Mouse (Mus musculus): Measurements from ENCODE around the gene Adcy6. TPM values are rescaled to one million over a fixed set of nuclear protein-coding genes. Genes with fewer than 3 reads are reported as not detected.

Gene Adcy6
- polyA plus RNA-seq, 1 experiment from 2014 or later: 19.8 TPM

- peak overlapping the region; percentile 44 for H3K27ac ChIP-seq (ENCODE audit: low read depth)
- DNase-seq (ENCODE audit: low spot score) (peak; percentile 83), ATAC-seq (replicated peaks; ENCODE audit: low FRiP score, low TSS enrichment, low read depth) (peak; percentile 71)
- no peaks in the 10 kb centered on the region for H3K36me3 ChIP-seq (ENCODE audit: control insufficient read depth, insufficient read depth, low read length)
- H3K4me1 ChIP-seq (replicated peaks; ENCODE audit: control insufficient read depth, insufficient read depth, low read length): peaks cover 52% of the 10 kb centered on the region
- no peaks in the 10 kb centered on the region for H3K9me3 ChIP-seq (ENCODE audit: control insufficient read depth, low read length)
- WGBS: 1% methylated on average over 23 of the region's 25 CpGs
- peak overlapping the region; percentile 55 for H3K9ac ChIP-seq (ENCODE audit: low read length)
- H3K4me3 ChIP-seq (ENCODE audit: low read depth, low read length): peak overlapping the region; percentile 76
- H3K27me3 ChIP-seq (replicated peaks; ENCODE audit: control insufficient read depth, insufficient read depth, low read length): peaks cover 6% of the 10 kb centered on the region; the same call in 1 of the 2 replicates
- H3K4me2 ChIP-seq (ENCODE audit: low read length): peak overlapping the region; percentile 91
Measured at GRCm38 (mm10) chr15:98632107-98632744, 22.4 kb upstream of the Adcy6 start.

GRCm38 (mm10) chr15:98631493-98631892 lies 21.6 kb upstream of the Adcy6 start:
- Histone ChIP-seq H3K9ac (ENCODE audit: low read length) (peak overlapping the region; percentile 13; the same call in 1 of the 2 replicates), H3K4me2 (ENCODE audit: low read length) (peak overlapping the region; percentile 91), H3K4me3 (ENCODE audit: low read depth, low read length) (peak overlapping the region; percentile 76), H3K36me3 (ENCODE audit: control insufficient read depth, insufficient read depth, low read length) (no peaks in the 10 kb centered on the region), H3K9me3 (ENCODE audit: control insufficient read depth, low read length) (no peaks in the 10 kb centered on the region), H3K4me1 (replicated peaks; ENCODE audit: control insufficient read depth, insufficient read depth, low read length) (peaks cover 47% of the 10 kb centered on the region), H3K27ac (ENCODE audit: low read depth) (peak overlapping the region; percentile 44), H3K27me3 (replicated peaks; ENCODE audit: control insufficient read depth, insufficient read depth, low read length) (peaks cover 6% of the 10 kb centered on the region; the same call in 1 of the 2 replicates)
- ATAC-seq (replicated peaks; ENCODE audit: low FRiP score, low TSS enrichment, low read depth) (peak; percentile 25), DNase-seq (ENCODE audit: low spot score) (peak; percentile 93)
- WGBS: 1% methylated on average over 18 of the region's 18 CpGs

- Histone ChIP-seq H3K27ac (ENCODE audit: low read depth) (peak within 1 kb of the TSS; percentile 44), H3K36me3 (ENCODE audit: control insufficient read depth, insufficient read depth, low read length) (no peaks in the 10 kb centered on the region), H3K9me3 (ENCODE audit: control insufficient read depth, low read length) (no peaks in the 10 kb centered on the region), H3K4me1 (replicated peaks; ENCODE audit: control insufficient read depth, insufficient read depth, low read length) (peaks cover 37% of the 10 kb centered on the region), H3K4me2 (ENCODE audit: low read length) (peak within 1 kb of the TSS; percentile 91), H3K4me3 (ENCODE audit: low read depth, low read length) (peak within 1 kb of the TSS; percentile 76), H3K27me3 (replicated peaks; ENCODE audit: control insufficient read depth, insufficient read depth, low read length) (peaks cover 6% of the 10 kb centered on the region; the same call in 1 of the 2 replicates), H3K9ac (ENCODE audit: low read length) (peak within 1 kb of the TSS; percentile 13; the same call in 1 of the 2 replicates)
- ATAC-seq (replicated peaks; ENCODE audit: low FRiP score, low TSS enrichment, low read depth): no peak
- DNase-seq (ENCODE audit: low spot score): no peak
- WGBS: 40% methylated on average over 4 of the region's 4 CpGs
Measured at GRCm38 (mm10) chr15:98630540-98630939, 20.7 kb upstream of the Adcy6 start, which contains the start of gene Cacnb3. Gene Cacnb3, plus strand, starts transcription at chr15:98630840.

DNA sequence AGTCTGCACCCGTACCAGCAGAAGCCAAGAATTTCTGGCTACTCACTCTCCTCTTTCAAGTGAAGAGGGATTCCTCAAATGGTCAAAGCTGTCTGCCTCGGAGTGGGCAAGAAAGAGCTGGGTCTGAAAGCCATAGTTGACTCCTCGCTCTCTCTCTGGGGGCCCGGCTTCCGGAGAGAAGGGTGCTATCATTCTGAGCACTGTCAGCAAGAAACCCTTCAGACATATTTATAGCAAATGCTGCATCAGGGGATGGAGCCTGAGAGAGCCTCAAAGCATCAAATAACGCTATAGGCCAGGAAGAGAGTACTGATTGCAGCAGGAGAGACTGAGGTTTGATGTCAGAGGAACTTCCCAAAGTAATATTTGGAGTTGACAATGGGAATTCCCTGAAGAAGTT lies 19.6 kb upstream of the Adcy6 start:
- DNase-seq (ENCODE audit: low spot score): no peak
- Histone ChIP-seq H3K36me3 (ENCODE audit: control insufficient read depth, insufficient read depth, low read length) (no peaks in the 10 kb centered on the region), H3K9ac (ENCODE audit: low read length) (no peak overlapping the region), H3K4me3 (ENCODE audit: low read depth, low read length) (no peak overlapping the region), H3K9me3 (ENCODE audit: control insufficient read depth, low read length) (no peaks in the 10 kb centered on the region), H3K27me3 (replicated peaks; ENCODE audit: control insufficient read depth, insufficient read depth, low read length) (peaks cover 6% of the 10 kb centered on the region; the same call in 1 of the 2 replicates), H3K4me1 (replicated peaks; ENCODE audit: control insufficient read depth, insufficient read depth, low read length) (peaks cover 33% of the 10 kb centered on the region), H3K4me2 (ENCODE audit: low read length) (no peak overlapping the region), H3K27ac (ENCODE audit: low read depth) (no peak overlapping the region)
- no peak for ATAC-seq (replicated peaks; ENCODE audit: low FRiP score, low TSS enrichment, low read depth)
- 41% methylated on average over 6 of the region's 6 CpGs for WGBS

DNA sequence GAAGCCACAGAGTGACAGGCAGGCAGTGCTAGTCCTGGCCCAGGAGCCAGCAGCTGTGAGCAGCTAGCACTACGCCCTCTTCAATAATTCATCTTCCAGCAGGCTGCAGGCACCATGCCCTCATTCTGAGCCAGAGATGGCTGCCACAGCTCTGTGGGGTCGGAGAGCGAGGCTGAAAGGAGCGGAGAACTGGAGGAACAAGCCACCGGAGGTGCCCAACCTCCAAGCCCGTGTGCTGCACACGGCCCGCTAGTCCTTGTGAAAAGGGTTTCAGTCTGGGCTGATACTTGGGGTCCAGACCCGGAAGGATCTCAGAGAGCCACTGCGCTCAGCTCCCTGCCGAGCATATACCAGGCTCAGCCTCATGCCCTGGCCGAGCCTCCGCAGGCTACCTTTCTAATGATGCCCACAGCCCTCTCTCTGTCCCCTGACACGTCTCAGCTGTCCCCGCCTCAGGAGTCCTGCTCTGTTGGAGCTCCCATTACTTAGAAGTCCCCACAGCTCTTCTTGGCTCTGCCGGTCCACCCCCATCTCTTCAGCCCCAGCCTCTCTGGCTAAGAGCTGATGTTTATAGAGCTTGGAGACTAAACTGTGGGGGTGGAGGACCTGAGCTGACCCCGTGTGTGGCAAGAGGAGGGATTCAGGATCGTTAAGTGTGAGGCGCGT lies 18.8 kb upstream of the Adcy6 start:
- H3K36me3 ChIP-seq (ENCODE audit: control insufficient read depth, insufficient read depth, low read length): no peaks in the 10 kb centered on the region
- peak overlapping the region; percentile 42 for H3K4me2 ChIP-seq (ENCODE audit: low read length)
- no peak overlapping the region for H3K27ac ChIP-seq (ENCODE audit: low read depth)
- H3K9ac ChIP-seq (ENCODE audit: low read length): peak overlapping the region; percentile 16; the same call in 1 of the 2 replicates
- H3K4me3 ChIP-seq (ENCODE audit: low read depth, low read length): 0 out of 2 replicates have a peak overlapping the region, but pooled peaks have one; percentile 3
- H3K4me1 ChIP-seq (replicated peaks; ENCODE audit: control insufficient read depth, insufficient read depth, low read length): peaks cover 29% of the 10 kb centered on the region
- H3K9me3 ChIP-seq (ENCODE audit: control insufficient read depth, low read length): no peaks in the 10 kb centered on the region
- peak; percentile 72 for DNase-seq (ENCODE audit: low spot score)
- no peak for ATAC-seq (replicated peaks; ENCODE audit: low FRiP score, low TSS enrichment, low read depth)
- 6% methylated on average over 20 of the region's 20 CpGs for WGBS
- peaks cover 6% of the 10 kb centered on the region; the same call in 1 of the 2 replicates for H3K27me3 ChIP-seq (replicated peaks; ENCODE audit: control insufficient read depth, insufficient read depth, low read length)

DNA sequence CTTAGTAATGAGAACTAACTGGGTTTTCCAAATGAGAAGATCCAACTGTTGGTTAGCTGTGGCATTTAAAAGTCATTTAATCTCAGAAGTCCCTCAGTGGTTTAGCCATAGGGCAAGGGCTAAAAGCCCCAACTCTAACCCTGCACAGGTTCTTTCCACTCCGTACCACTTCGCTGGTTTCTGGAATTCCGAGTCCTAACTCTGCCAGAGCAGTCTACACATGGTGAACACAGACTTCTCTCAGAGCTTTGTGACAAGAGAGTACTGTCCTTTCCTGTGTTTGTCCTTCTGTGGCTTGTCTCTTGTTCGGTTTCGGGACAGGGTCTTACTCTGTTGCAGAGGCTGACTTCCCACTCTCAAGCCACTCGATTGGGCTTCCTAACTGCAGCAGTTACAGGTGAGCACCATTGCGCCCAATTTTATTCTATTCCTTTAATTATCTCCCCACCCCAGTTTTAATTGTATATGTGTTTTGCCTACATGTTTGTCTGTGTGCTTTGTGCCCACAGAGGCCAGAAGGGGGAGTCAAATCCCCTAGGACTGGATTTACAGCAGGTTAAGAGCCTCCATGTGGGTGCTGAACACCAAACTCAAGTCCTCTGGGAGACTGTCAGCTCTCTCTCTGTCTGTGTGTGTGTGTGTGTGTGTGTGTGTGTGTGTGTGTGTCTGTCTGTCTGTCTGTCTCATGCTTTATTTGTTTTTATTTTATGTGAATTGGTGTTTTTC lies 16.8 kb upstream of the Adcy6 start:
- 81% methylated on average over 7 of the region's 7 CpGs for WGBS
- Histone ChIP-seq H3K4me1 (replicated peaks; ENCODE audit: control insufficient read depth, insufficient read depth, low read length) (peaks cover 15% of the 10 kb centered on the region), H3K27ac (ENCODE audit: low read depth) (no peak overlapping the region), H3K4me3 (ENCODE audit: low read depth, low read length) (no peak overlapping the region), H3K36me3 (ENCODE audit: control insufficient read depth, insufficient read depth, low read length) (no peaks in the 10 kb centered on the region), H3K9me3 (ENCODE audit: control insufficient read depth, low read length) (no peaks in the 10 kb centered on the region), H3K4me2 (ENCODE audit: low read length) (no peak overlapping the region), H3K27me3 (replicated peaks; ENCODE audit: control insufficient read depth, insufficient read depth, low read length) (no peaks in the 10 kb centered on the region), H3K9ac (ENCODE audit: low read length) (no peak overlapping the region)
- no peak for ATAC-seq (replicated peaks; ENCODE audit: low FRiP score, low TSS enrichment, low read depth)
- DNase-seq (ENCODE audit: low spot score): no peak

DNA sequence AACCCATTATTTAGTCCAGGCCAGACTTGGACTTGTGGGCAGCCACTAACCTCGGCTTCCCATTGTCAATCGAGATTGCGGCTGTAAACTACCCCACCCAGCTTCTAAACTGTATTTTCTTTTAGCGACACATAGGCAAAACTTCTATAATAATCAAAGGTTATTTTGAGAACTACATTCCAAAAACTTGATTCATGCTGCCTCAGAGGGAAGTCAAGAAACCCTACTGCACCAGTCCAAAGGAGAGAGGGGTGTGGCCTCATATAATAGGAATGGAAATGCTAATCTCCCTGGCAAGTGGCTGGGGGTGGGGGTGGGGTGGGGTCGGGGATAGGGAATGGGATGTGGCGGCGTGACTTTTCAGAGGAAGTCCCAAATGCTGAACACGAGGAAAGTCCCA lies 16.2 kb upstream of the Adcy6 start:
- peaks cover 11% of the 10 kb centered on the region; the same call in 1 of the 2 replicates for H3K4me1 ChIP-seq (replicated peaks; ENCODE audit: control insufficient read depth, insufficient read depth, low read length)
- no peaks in the 10 kb centered on the region for H3K9me3 ChIP-seq (ENCODE audit: control insufficient read depth, low read length)
- H3K4me2 ChIP-seq (ENCODE audit: low read length): no peak overlapping the region
- no peaks in the 10 kb centered on the region for H3K27me3 ChIP-seq (replicated peaks; ENCODE audit: control insufficient read depth, insufficient read depth, low read length)
- no peak for ATAC-seq (replicated peaks; ENCODE audit: low FRiP score, low TSS enrichment, low read depth)
- DNase-seq (ENCODE audit: low spot score): no peak
- no peak overlapping the region for H3K9ac ChIP-seq (ENCODE audit: low read length)
- no peak overlapping the region for H3K4me3 ChIP-seq (ENCODE audit: low read depth, low read length)
- H3K36me3 ChIP-seq (ENCODE audit: control insufficient read depth, insufficient read depth, low read length): no peaks in the 10 kb centered on the region
- H3K27ac ChIP-seq (ENCODE audit: low read depth): no peak overlapping the region
- 33% methylated on average over 8 of the region's 8 CpGs for WGBS

DNA sequence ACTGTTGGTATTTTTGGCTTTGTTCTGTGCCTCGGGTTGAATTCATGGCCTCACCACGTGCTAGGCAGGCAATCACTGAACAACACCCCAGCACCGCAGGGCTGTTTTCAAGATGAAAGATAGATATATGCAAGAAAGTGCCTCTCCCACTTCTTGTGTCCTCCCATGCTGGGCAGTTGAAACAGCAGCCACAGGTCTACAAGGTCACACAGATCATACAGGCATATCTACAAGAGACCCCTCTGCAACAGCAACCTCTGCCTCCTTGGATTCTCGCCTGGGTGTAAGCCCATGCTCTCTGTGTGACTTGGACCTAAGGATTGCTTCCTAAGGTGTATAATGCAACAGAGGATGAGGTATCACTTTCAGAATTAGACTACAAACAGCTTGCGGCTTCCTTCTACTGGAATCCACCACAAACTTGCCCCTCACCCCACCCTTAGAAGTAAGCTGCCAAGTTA lies 13.5 kb upstream of the Adcy6 start:
- no peaks in the 10 kb centered on the region; the same call in 1 of the 2 replicates for H3K27me3 ChIP-seq (replicated peaks; ENCODE audit: control insufficient read depth, insufficient read depth, low read length)
- H3K9me3 ChIP-seq (ENCODE audit: control insufficient read depth, low read length): no peaks in the 10 kb centered on the region
- no peak for DNase-seq (ENCODE audit: low spot score)
- no peak for ATAC-seq (replicated peaks; ENCODE audit: low FRiP score, low TSS enrichment, low read depth)
- no peak overlapping the region for H3K4me2 ChIP-seq (ENCODE audit: low read length)
- 51% methylated on average over 5 of the region's 5 CpGs for WGBS
- H3K27ac ChIP-seq (ENCODE audit: low read depth): no peak overlapping the region
- H3K4me3 ChIP-seq (ENCODE audit: low read depth, low read length): no peak overlapping the region
- H3K36me3 ChIP-seq (ENCODE audit: control insufficient read depth, insufficient read depth, low read length): no peaks in the 10 kb centered on the region
- H3K9ac ChIP-seq (ENCODE audit: low read length): no peak overlapping the region
- H3K4me1 ChIP-seq (replicated peaks; ENCODE audit: control insufficient read depth, insufficient read depth, low read length): peaks cover 2% of the 10 kb centered on the region; the same call in 1 of the 2 replicates

Data from intestine, embryonic 14.5 days (tissue).